Mouse (Mus musculus) CH12.LX (cell line): ENCODE measurements at regions not wholly inside any gene's neighbourhood (a gene's known extent, or its start where the extent isn't known, plus 50 kb on each side); places are given as distances from the start of the nearest gene placed in this dataset.
A peak's percentile ranks its signal among the peaks of the same experiment; 100 is the strongest.

Experiments
- DNase-seq: peaks from one replicate; pipeline ENCODE4 v3.0.0-alpha.2; 2013; ENCODE audit errors: extremely low read depth
- H3K27ac ChIP-seq: 2 replicates; pipeline ENCODE4 v1.5.1; 2012; ENCODE audit warnings: low read depth, mild to moderate bottlenecking, control low read depth, moderate library complexity; ENCODE audit not compliant: insufficient read depth
- H3K27me3 ChIP-seq: replicated peaks from 2 replicates; pipeline ENCODE3; 2012; ENCODE audit warnings: inconsistent platforms
- H3K36me3 ChIP-seq, 2 experiments: replicated peaks in 1 of 2; 2 replicates each; pipeline versions ENCODE3 to v1.6.1; 2012; ENCODE audit warnings: inconsistent platforms in 1 of 2, low read length in 1 of 2, mild to moderate bottlenecking in 1 of 2, mixed read lengths in 1 of 2, moderate library complexity in 1 of 2; ENCODE audit not compliant: control insufficient read depth in 1 of 2, insufficient read depth in 1 of 2
- H3K4me1 ChIP-seq, 2 experiments: 2 replicates each; pipeline ENCODE4 v1.6.1; 2012; ENCODE audit warnings: inconsistent platforms in 1 of 2, moderate library complexity in 1 of 2; ENCODE audit not compliant: insufficient read depth in 2 of 2, control insufficient read depth in 1 of 2
- H3K4me2 ChIP-seq: 2 replicates; pipeline ENCODE4 v1.6.1; 2012; ENCODE audit warnings: low read depth, mild to moderate bottlenecking, control low read depth; ENCODE audit not compliant: poor library complexity, insufficient read depth, severe bottlenecking
- H3K4me3 ChIP-seq, 3 experiments: fragments of 150-350 bp in 1 of 3; sonication (generic) in 1 of 3; replicated peaks in 1 of 3; 2 replicates each; pipeline versions ENCODE3 to v1.5.1; 2011 to 2012; ENCODE audit warnings: low read depth in 2 of 3, low read length in 2 of 3, mild to moderate bottlenecking in 2 of 3, moderate library complexity in 2 of 3, control low read depth in 1 of 3, improper control_type of control experiment in 1 of 3, inconsistent platforms in 1 of 3, mixed read lengths in 1 of 3; ENCODE audit not compliant: poor library complexity in 1 of 3
- H3K79me2 ChIP-seq: replicated peaks from 2 replicates; pipeline ENCODE4 v1.6.1; 2012; ENCODE audit warnings: mild to moderate bottlenecking, moderate library complexity; ENCODE audit not compliant: control insufficient read depth, poor library complexity, insufficient read depth, severe bottlenecking; ENCODE audit errors: extremely low read depth
- H3K9ac ChIP-seq: 2 replicates; pipeline ENCODE4 v1.6.1; 2012; ENCODE audit warnings: low read depth, mild to moderate bottlenecking, control low read depth, moderate library complexity; ENCODE audit not compliant: insufficient read depth
- H3K9me3 ChIP-seq: replicated peaks from 2 replicates; pipeline ENCODE3; 2012; ENCODE audit warnings: low read length, inconsistent platforms, mixed read lengths
- BHLHE40 ChIP-seq: IDR thresholded peaks from 2 replicates; pipeline ENCODE4 v1.6.1; 2011; ENCODE audit warnings: mild to moderate bottlenecking, low read depth, low read length, improper control_type of control experiment
- CHD1 ChIP-seq: IDR thresholded peaks from 2 replicates; pipeline ENCODE4 v1.6.1; 2012; ENCODE audit warnings: low read depth, low read length, improper control_type of control experiment, inconsistent platforms
- CHD2 ChIP-seq: IDR thresholded peaks from 2 replicates; pipeline ENCODE4 v1.6.1; 2011; ENCODE audit warnings: low read length, improper control_type of control experiment
- E2F4 ChIP-seq: IDR thresholded peaks from 2 replicates; pipeline ENCODE4 v1.6.1; 2011; ENCODE audit warnings: low read depth, low read length, improper control_type of control experiment; ENCODE audit not compliant: insufficient replicate concordance
- ELF1 ChIP-seq: IDR thresholded peaks from 2 replicates; pipeline ENCODE4 v1.6.1; 2014; ENCODE audit warnings: low read depth, mild to moderate bottlenecking, inconsistent platforms, low read length, improper control_type of control experiment
- EP300 ChIP-seq: IDR thresholded peaks from 2 replicates; pipeline ENCODE4 v1.6.1; 2011; ENCODE audit warnings: low read length, improper control_type of control experiment
- ETS1 ChIP-seq: conservative IDR thresholded peaks from 2 replicates; pipeline ENCODE4 v1.6.1; 2012; ENCODE audit warnings: low read depth, mild to moderate bottlenecking, inconsistent platforms, low read length, improper control_type of control experiment, moderate library complexity
- HCFC1 ChIP-seq: IDR thresholded peaks from 2 replicates; pipeline ENCODE4 v1.6.1; 2012; ENCODE audit warnings: low read depth, mild to moderate bottlenecking, inconsistent platforms, low read length, improper control_type of control experiment
- IRF4 ChIP-seq: IDR thresholded peaks from 2 replicates; pipeline ENCODE4 v1.6.1; 2014; ENCODE audit warnings: low read depth, mild to moderate bottlenecking, inconsistent platforms, low read length, improper control_type of control experiment
- JUND ChIP-seq: conservative IDR thresholded peaks from 2 replicates; pipeline ENCODE4 v1.6.1; 2011; ENCODE audit warnings: low read depth, low read length, improper control_type of control experiment
- MAFK ChIP-seq: IDR thresholded peaks from 2 replicates; pipeline ENCODE4 v1.6.1; 2011; ENCODE audit warnings: low read length, improper control_type of control experiment; ENCODE audit not compliant: insufficient replicate concordance
- MAX ChIP-seq: IDR thresholded peaks from 2 replicates; pipeline ENCODE4 v1.6.1; 2011; ENCODE audit warnings: low read length, improper control_type of control experiment
- MAZ ChIP-seq: IDR thresholded peaks from 2 replicates; pipeline ENCODE4 v1.6.1; 2012; ENCODE audit warnings: low read depth, mild to moderate bottlenecking, inconsistent platforms, low read length, improper control_type of control experiment, moderate library complexity
- MEF2A ChIP-seq: IDR thresholded peaks from 2 replicates; pipeline ENCODE4 v1.6.1; 2014; ENCODE audit warnings: low read depth, mild to moderate bottlenecking, inconsistent platforms, low read length, improper control_type of control experiment, borderline replicate concordance
- MXI1 ChIP-seq: IDR thresholded peaks from 2 replicates; pipeline ENCODE4 v1.6.1; 2011; ENCODE audit warnings: mild to moderate bottlenecking, low read depth, low read length, improper control_type of control experiment
- MYC ChIP-seq: IDR thresholded peaks from 2 replicates; pipeline ENCODE4 v1.6.1; 2011; ENCODE audit warnings: low read depth, mild to moderate bottlenecking, improper control_type of control experiment, low read length
- NELFE ChIP-seq: IDR thresholded peaks from 2 replicates; pipeline ENCODE4 v1.6.1; 2011; ENCODE audit warnings: low read depth, low read length, improper control_type of control experiment
- NRF1 ChIP-seq: IDR thresholded peaks from 2 replicates; pipeline ENCODE4 v1.6.1; 2014; ENCODE audit warnings: low read depth, mild to moderate bottlenecking, inconsistent platforms, low read length, improper control_type of control experiment, moderate library complexity
- POLR2AphosphoS2 ChIP-seq: IDR thresholded peaks from 2 replicates; pipeline ENCODE4 v1.6.1; 2011; ENCODE audit warnings: low read depth, low read length, improper control_type of control experiment
- RAD21 ChIP-seq: IDR thresholded peaks from 2 replicates; pipeline ENCODE4 v1.6.1; 2011; ENCODE audit warnings: low read depth, mild to moderate bottlenecking, low read length, improper control_type of control experiment, moderate library complexity
- RCOR1 ChIP-seq: conservative IDR thresholded peaks from 2 replicates; pipeline ENCODE4 v1.6.1; 2012; ENCODE audit warnings: low read depth, mild to moderate bottlenecking, inconsistent platforms, low read length, improper control_type of control experiment
- SMC3 ChIP-seq: IDR thresholded peaks from 2 replicates; pipeline ENCODE4 v1.6.1; 2011; ENCODE audit warnings: low read depth, low read length, improper control_type of control experiment
- TCF12 ChIP-seq: IDR thresholded peaks from 2 replicates; pipeline ENCODE4 v1.6.1; 2014; ENCODE audit warnings: low read depth, mild to moderate bottlenecking, inconsistent platforms, low read length, improper control_type of control experiment
- ZKSCAN1 ChIP-seq: IDR thresholded peaks from 2 replicates; pipeline ENCODE4 v1.6.1; 2012; ENCODE audit warnings: low read depth, inconsistent platforms, low read length, improper control_type of control experiment, borderline replicate concordance
- dilution Hi-C: fragments of 300-500 bp; cut with MboI; formaldehyde crosslinking; loops from 2 replicates; pipeline ENCODE4 v1.14.3; 2020; ENCODE audit warnings: low sequenced_read_pairs; ENCODE audit not compliant: extremely low pct_unique_long_range_greater_than_20kb, extremely low pct_ligation_motif_present
- in situ Hi-C: fragments of 300-500 bp; cut with MboI; formaldehyde crosslinking; loops from 3 replicates; pipeline ENCODE4 v1.14.3; 2019; ENCODE audit warnings: low sequenced_read_pairs, low pct_ligation_motif_present, low pct_unique_long_range_greater_than_20kb, mixed read lengths

- Histone ChIP-seq H3K4me3 (no peak overlapping the region), H3K36me3 (no peaks in the 10 kb centered on the region)
- TF ChIP-seq MEF2A (no peak), CHD1 (no peak), RAD21 (no peak), EP300 (no peak), TCF12 (no peak), NRF1 (no peak)
- TF ChIP-seq, all 38 proteins: peak for 0
- in situ Hi-C loops (no loop called here), dilution Hi-C loops (no loop called here)
- Histone ChIP-seq H3K27me3 (no peaks in the 10 kb centered on the region), H3K79me2 (no peaks in the 10 kb centered on the region), H3K9me3 (peaks cover 3% of the 10 kb centered on the region), H3K27ac (no peak overlapping the region), H3K4me1 (peaks cover 14 to 28% of the 10 kb centered on the region in 2 experiments), H3K9ac (no peak overlapping the region), H3K4me2 (no peak overlapping the region)
- no peak for DNase-seq
These were observed 284.5 kb upstream of the Runx1 start for GRCm38 (mm10) chr16:93110451-93110850.

- TF ChIP-seq ELF1: no peak
- TF ChIP-seq E2F4: 0 out of 2 replicates have a peak, but pooled peaks have one; percentile 52
- TF ChIP-seq ZKSCAN1: no peak
- TF ChIP-seq MAZ: peak; percentile 71; the same call in 1 of the 2 replicates
- TF ChIP-seq MXI1: 0 out of 2 replicates have a peak, but pooled peaks have one; percentile 16
- TF ChIP-seq POLR2AphosphoS2: no peak
- peak; percentile 73 for TF ChIP-seq BHLHE40
- TF ChIP-seq JUND: peak; percentile 67
- TF ChIP-seq NELFE: no peak
- TF ChIP-seq MEF2A: peak; percentile 99
- peak; percentile 74; the same call in 1 of the 2 replicates for TF ChIP-seq RCOR1
- TF ChIP-seq MAFK: no peak
- peak; percentile 75 for TF ChIP-seq ETS1
- TF ChIP-seq MAX: peak; percentile 47; the same call in 1 of the 2 replicates
- no peak for TF ChIP-seq SMC3
- no peak for TF ChIP-seq HCFC1
- TF ChIP-seq IRF4: peak; percentile 73
- TF ChIP-seq CHD2: peak; percentile 56
- TF ChIP-seq EP300: peak; percentile 52; the same call in 1 of the 2 replicates
- TF ChIP-seq CHD1: no peak; the same call in 1 of the 2 replicates
- peak; percentile 63; the same call in 1 of the 2 replicates for TF ChIP-seq MYC
- Histone ChIP-seq H3K4me1 (peaks cover 14 to 28% of the 10 kb centered on the region in 2 experiments), H3K4me2 (peak overlapping the region; percentile 48), H3K36me3 (no peaks in the 10 kb centered on the region), H3K79me2 (no peaks in the 10 kb centered on the region), H3K9ac (no peak overlapping the region), H3K27me3 (no peaks in the 10 kb centered on the region), H3K27ac (no peak overlapping the region), H3K9me3 (peaks cover 3% of the 10 kb centered on the region), H3K4me3 (peak overlapping the region in 1 of 3 experiments; percentile 22)
- dilution Hi-C loops (no loop called here), in situ Hi-C loops (no loop called here)
- DNase-seq: peak; percentile 78
These were observed 283.9 kb upstream of the Runx1 start for GRCm38 (mm10) chr16:93109683-93110407.
